ENCODE assay signal across 8 mouse cellular contexts in genomic region chr17:49951856-49952607, GRCm38 (mm10).
A peak's percentile ranks its signal among the peaks of the same experiment; 100 is the strongest.
DNase-seq lines count a peak whose midpoint lies in the region; ATAC-seq lines count a peak whose summit lies in the region.

No protein-coding gene starts in this region.

- no peaks in the 10 kb centered on the region for H3K9me3 ChIP-seq in forebrain, embryonic 15.5 days
- no peaks in the 10 kb centered on the region for H3K9me3 ChIP-seq in hindbrain, embryonic 11.5 days (ENCODE audit: control insufficient read depth, low read length)
- no peaks in the 10 kb centered on the region for H3K9me3 ChIP-seq in limb, embryonic 15.5 days
- H3K9me3 ChIP-seq in midbrain, embryonic 15.5 days: no peaks in the 10 kb centered on the region

- no peaks in the 10 kb centered on the region for H3K36me3 ChIP-seq in forebrain, embryonic 15.5 days
- H3K36me3 ChIP-seq in hindbrain, embryonic 11.5 days (ENCODE audit: control insufficient read depth, insufficient read depth, low read length): no peaks in the 10 kb centered on the region
- no peaks in the 10 kb centered on the region for H3K36me3 ChIP-seq in limb, embryonic 15.5 days
- H3K36me3 ChIP-seq in midbrain, embryonic 15.5 days (replicated peaks): no peaks in the 10 kb centered on the region

- intact Hi-C loops in left cerebral cortex, postnatal 25 days (cut with DNase I): loop anchor here (1.0 to 5.0 kb wide), 2 partner anchors 240 to 285 kb away; partner anchors contain the start of gene Rftn1

- H3K4me2 ChIP-seq in forebrain, embryonic 15.5 days (replicated peaks): peak overlapping the region; percentile 56
- peak overlapping the region; percentile 39 for H3K4me2 ChIP-seq in hindbrain, embryonic 11.5 days (replicated peaks; ENCODE audit: low read depth, low read length)
- peak overlapping the region; percentile 33 for H3K4me2 ChIP-seq in limb, embryonic 15.5 days
- H3K4me2 ChIP-seq in midbrain, embryonic 15.5 days: peak overlapping the region; percentile 48

- peak overlapping the region; percentile 47 for H3K9ac ChIP-seq in forebrain, embryonic 15.5 days (replicated peaks)
- peak overlapping the region; percentile 27; the same call in 1 of the 2 replicates for H3K9ac ChIP-seq in hindbrain, embryonic 11.5 days (ENCODE audit: low read depth, low read length)
- no peak overlapping the region for H3K9ac ChIP-seq in limb, embryonic 15.5 days
- peak overlapping the region; percentile 28 for H3K9ac ChIP-seq in midbrain, embryonic 15.5 days

- ATAC-seq in forebrain, embryonic 15.5 days (replicated peaks): peak; percentile 77
- ATAC-seq in hindbrain, embryonic 11.5 days (ENCODE audit: low FRiP score): peak; percentile 49; the same call in 1 of the 2 replicates
- no peak for ATAC-seq in limb, embryonic 15.5 days (ENCODE audit: insufficient number of reproducible peaks, low FRiP score, low TSS enrichment, low read depth)
- ATAC-seq in midbrain, embryonic 15.5 days (replicated peaks): peak; percentile 65

- H3K27me3 ChIP-seq in forebrain, embryonic 15.5 days: no peaks in the 10 kb centered on the region
- H3K27me3 ChIP-seq in hindbrain, embryonic 11.5 days (ENCODE audit: control insufficient read depth, insufficient read depth, low read length): no peaks in the 10 kb centered on the region
- peaks cover 6% of the 10 kb centered on the region; the same call in 1 of the 2 replicates for H3K27me3 ChIP-seq in limb, embryonic 15.5 days
- no peaks in the 10 kb centered on the region; the same call in 1 of the 2 replicates for H3K27me3 ChIP-seq in midbrain, embryonic 15.5 days (replicated peaks)

- peak overlapping the region; percentile 28 for H3K4me3 ChIP-seq in forebrain, embryonic 15.5 days
- H3K4me3 ChIP-seq in hindbrain, embryonic 11.5 days (ENCODE audit: low read depth, low read length): no peak overlapping the region
- H3K4me3 ChIP-seq in limb, embryonic 15.5 days: 0 out of 2 replicates have a peak overlapping the region, but pooled peaks have one; percentile 13
- peak overlapping the region; percentile 21 for H3K4me3 ChIP-seq in midbrain, embryonic 15.5 days

- H3K27ac ChIP-seq in forebrain, embryonic 15.5 days (replicated peaks): peak overlapping the region; percentile 71
- peak overlapping the region; percentile 24; the same call in 1 of the 2 replicates for H3K27ac ChIP-seq in hindbrain, embryonic 11.5 days (ENCODE audit: low read depth, low read length)
- H3K27ac ChIP-seq in limb, embryonic 15.5 days: no peak overlapping the region
- peak overlapping the region; percentile 31; the same call in 1 of the 2 replicates for H3K27ac ChIP-seq in midbrain, embryonic 15.5 days

- peaks cover 14% of the 10 kb centered on the region for H3K4me1 ChIP-seq in forebrain, embryonic 15.5 days
- no peaks in the 10 kb centered on the region for H3K4me1 ChIP-seq in hindbrain, embryonic 11.5 days (replicated peaks; ENCODE audit: control insufficient read depth, insufficient read depth, low read length)
- no peaks in the 10 kb centered on the region for H3K4me1 ChIP-seq in limb, embryonic 15.5 days
- peaks cover 11% of the 10 kb centered on the region for H3K4me1 ChIP-seq in midbrain, embryonic 15.5 days

- peak; percentile 2 to 16 for DNase-seq in B cell, adult 2 months
- peak; percentile 57 for DNase-seq in Muller cell, postnatal 12 days (ENCODE audit: inconsistent ontology term)
- DNase-seq in hindbrain, embryonic 11.5 days (ENCODE audit: low spot score): no peak
- DNase-seq in urinary bladder, adult 2 months (ENCODE audit: low spot score): no peak
- DNase-seq in left cerebral cortex, postnatal 25 days (ENCODE audit: low spot score in 2 of 2): no peak

- WGBS in forebrain, embryonic 15.5 days: 12% methylated on average over 22 of the region's 22 CpGs
- WGBS in hindbrain, embryonic 11.5 days: 41% methylated on average over 22 of the region's 22 CpGs
- WGBS in limb, embryonic 15.5 days: 45% methylated on average over 22 of the region's 22 CpGs
- 14% methylated on average over 22 of the region's 22 CpGs for WGBS in midbrain, embryonic 15.5 days

Comparison
In these comparisons a context has a peak if more than half of its experiments do, and no peak if none do; other contexts are left out.
1. DNase-seq: peak in B cell, adult 2 months (2 of 2) and Muller cell, postnatal 12 days (single experiment); none in hindbrain, embryonic 11.5 days (single experiment), urinary bladder, adult 2 months (single experiment) and left cerebral cortex, postnatal 25 days (0 of 2).
2. Peak in every context shown above with its lines, with median percentiles within 50 percentile points of each other: H3K4me2 ChIP-seq.